Mouse (Mus musculus) erythroblast, adult 5-6 weeks (primary cell): ENCODE results near the gene Tdp2. TPM values are rescaled to one million over a fixed set of nuclear protein-coding genes. Genes with fewer than 3 reads are reported as not detected.

Experiments
- ATAC-seq: replicated peaks from 2 replicates; pipeline ENCODE4 v1.8.0; 2016; ENCODE audit warnings: moderate number of reproducible peaks, mild to moderate bottlenecking, moderate TSS enrichment, inconsistent platforms; ENCODE audit not compliant: poor library complexity, low FRiP score, severe bottlenecking
- total RNA-seq, 2 experiments: library from RNA; stranded (forward) in 1 of 2; stranded (reverse) in 1 of 2; fragments of 150-400 nt in 1 of 2; fragments of 200-764, 138-1000 nt in 1 of 2; gene quantifications; 2 replicates each; pipeline versions ENCODE4 v1.2.3 to v1.2.4; 2015 to 2017; ENCODE audit warnings: low replicate concordance in 2 of 2

Tdp2 gene
- total RNA-seq, 2 experiments from 2014 or later, result 16.3 to 25.7 TPM

GRCm38 (mm10) chr13:24867789-24868188 is 36.3 kb downstream of the Tdp2 start:
- no peak for ATAC-seq

- no peak for ATAC-seq
Observed at GRCm38 (mm10) chr13:24868233-24868632, 36.8 kb downstream of the Tdp2 start.

GRCm38 (mm10) chr13:24879359-24880040 is 48.0 kb downstream of the Tdp2 start:
- ATAC-seq, result no peak

- ATAC-seq, result no peak
Observed at GRCm38 (mm10) chr13:24880208-24880607, 48.7 kb downstream of the Tdp2 start.

- no peak for ATAC-seq
Observed at GRCm38 (mm10) chr13:24880704-24881103, 49.2 kb downstream of the Tdp2 start.

GRCm38 (mm10) chr13:24882411-24882810 is 50.9 kb downstream of the Tdp2 start:
- no peak for ATAC-seq

GRCm38 (mm10) chr13:24889554-24889953 is 58.1 kb downstream of the Tdp2 start:
- ATAC-seq, result no peak

Other genes starting within 250 kb of the Tdp2 start
- gene Ripor2, start 249.5 kb upstream of the Tdp2 start, total RNA-seq (2015; ENCODE audit: low replicate concordance), result 20.2 and 21.1 TPM in 2 replicates
- gene Ripor2, start 249.5 kb upstream of the Tdp2 start, total RNA-seq (2017; ENCODE audit: low replicate concordance), result 13.3 and 18.8 TPM in 2 replicates
- not detected in 2 replicates for gene Armh2, start 90.4 kb upstream of the Tdp2 start, total RNA-seq (2015; ENCODE audit: low replicate concordance)
- gene Armh2, start 90.4 kb upstream of the Tdp2 start, total RNA-seq (2017; ENCODE audit: low replicate concordance), result 2.0 TPM in 1 of 2 replicates, not detected in the other
- gene Gmnn, start 69.8 kb upstream of the Tdp2 start, total RNA-seq (2015; ENCODE audit: low replicate concordance), result 87.6 and 105 TPM in 2 replicates
- 108 and 135 TPM in 2 replicates for gene Gmnn, start 69.8 kb upstream of the Tdp2 start, total RNA-seq (2017; ENCODE audit: low replicate concordance)
- 110 and 132 TPM in 2 replicates for gene BC005537, start 30.0 kb upstream of the Tdp2 start, total RNA-seq (2015; ENCODE audit: low replicate concordance)
- gene BC005537, start 30.0 kb upstream of the Tdp2 start, total RNA-seq (2017; ENCODE audit: low replicate concordance), result 106 and 118 TPM in 2 replicates
- 27.8 and 32.5 TPM in 2 replicates for gene Acot13, start 139 bp upstream of the Tdp2 start, total RNA-seq (2015; ENCODE audit: low replicate concordance)
- gene Acot13, start 139 bp upstream of the Tdp2 start, total RNA-seq (2017; ENCODE audit: low replicate concordance), result 12.4 and 17.3 TPM in 2 replicates
- 0.21 TPM in 1 of 2 replicates, not detected in the other for gene D130043K22Rik, start 13.5 kb downstream of the Tdp2 start, total RNA-seq (2015; ENCODE audit: low replicate concordance)
- gene D130043K22Rik, start 13.5 kb downstream of the Tdp2 start, total RNA-seq (2017; ENCODE audit: low replicate concordance), result 0.14 and 0.34 TPM in 2 replicates
- 0.21 and 0.38 TPM in 2 replicates for gene Aldh5a1, start 106.0 kb downstream of the Tdp2 start, total RNA-seq (2015; ENCODE audit: low replicate concordance)
- gene Aldh5a1, start 106.0 kb downstream of the Tdp2 start, total RNA-seq (2017; ENCODE audit: low replicate concordance), result 0.56 TPM in 1 of 2 replicates, not detected in the other
- not detected in 2 replicates for gene Gpld1, start 111.5 kb downstream of the Tdp2 start, total RNA-seq (2015; ENCODE audit: low replicate concordance)
- not detected in 2 replicates for gene Gpld1, start 111.5 kb downstream of the Tdp2 start, total RNA-seq (2017; ENCODE audit: low replicate concordance)
- gene Mrs2, start 188.7 kb downstream of the Tdp2 start, total RNA-seq (2015; ENCODE audit: low replicate concordance), result 4.4 and 5.4 TPM in 2 replicates
- gene Mrs2, start 188.7 kb downstream of the Tdp2 start, total RNA-seq (2017; ENCODE audit: low replicate concordance), result 3.2 and 3.8 TPM in 2 replicates
- not detected in 2 replicates for gene Dcdc2a, start 224.3 kb downstream of the Tdp2 start, total RNA-seq (2015; ENCODE audit: low replicate concordance)
- gene Dcdc2a, start 224.3 kb downstream of the Tdp2 start, total RNA-seq (2017; ENCODE audit: low replicate concordance), result 0.14 TPM in 1 of 2 replicates, not detected in the other